Mouse (Mus musculus) heart, embryonic 10.5 days (tissue): Measurements from ENCODE around the gene Tmem200b. TPM values are rescaled to one million over a fixed set of nuclear protein-coding genes. Genes with fewer than 3 reads are reported as not detected.

ENCODE experiments used
- DNase-seq: peaks from one replicate; pipeline ENCODE4 v3.0.0-alpha.2; 2017; ENCODE audit warnings: low spot score
- H3K27ac ChIP-seq: fragments of 300-500 bp; sonication (generic); 2 replicates; pipeline ENCODE4 v1.5.1; 2016; ENCODE audit warnings: mild to moderate bottlenecking
- H3K27me3 ChIP-seq: fragments of 300-500 bp; sonication (generic); 2 replicates; pipeline ENCODE4 v1.6.1; 2016; ENCODE audit warnings: mild to moderate bottlenecking; ENCODE audit not compliant: poor library complexity, insufficient read depth, severe bottlenecking
- H3K36me3 ChIP-seq: fragments of 300-500 bp; sonication (generic); 2 replicates; pipeline ENCODE4 v1.6.1; 2016; ENCODE audit warnings: mild to moderate bottlenecking, moderate library complexity
- H3K4me1 ChIP-seq: fragments of 300-500 bp; sonication (generic); 2 replicates; pipeline ENCODE4 v1.6.1; 2016; ENCODE audit warnings: mild to moderate bottlenecking
- H3K4me3 ChIP-seq: fragments of 300-500 bp; sonication (generic); 2 replicates; pipeline ENCODE4 v1.5.1; 2016; ENCODE audit warnings: mild to moderate bottlenecking, moderate library complexity
- H3K9me3 ChIP-seq: fragments of 300-500 bp; sonication (generic); 2 replicates; pipeline ENCODE4 v1.6.1; 2016; ENCODE audit warnings: mild to moderate bottlenecking, moderate library complexity
- WGBS: fragments of 180-500 bp; shearing (Covaris S2); methylation state at CpG from one replicate; pipeline ENCODE4 v1.1.7; 2016; 5-methylcytosine and 5-hydroxymethylcytosine counted together
- polyA plus RNA-seq: library from polyadenylated mRNA; unstranded; fragments of >200 nt; fragmentation: Nextera tagmentation; extraction: Ambion mirVana; gene quantifications from 2 replicates; pipeline ENCODE4 v1.2.1, GENCODE M21; 2016

Tmem200b gene
- polyA plus RNA-seq, 1 experiment from 2014 or later, result 3.5 TPM

- Histone ChIP-seq H3K9me3 (no peaks in the 10 kb centered on the region), H3K4me3 (peak overlapping the region; percentile 51), H3K4me1 (peaks cover 72% of the 10 kb centered on the region), H3K27ac (peak overlapping the region; percentile 78), H3K27me3 (peaks cover 59% of the 10 kb centered on the region), H3K36me3 (no peaks in the 10 kb centered on the region)
- WGBS, result 2% methylated on average over 31 of the region's 31 CpGs
- DNase-seq, result no peak
Observed at GRCm38 (mm10) chr4:131914891-131915469, 6.6 kb upstream of the Tmem200b start.

- Histone ChIP-seq H3K9me3 (no peaks in the 10 kb centered on the region), H3K4me1 (peaks cover 72% of the 10 kb centered on the region), H3K4me3 (peak overlapping the region; percentile 51), H3K27ac (peak overlapping the region; percentile 78; the same call in 1 of the 2 replicates), H3K27me3 (peaks cover 67% of the 10 kb centered on the region), H3K36me3 (no peaks in the 10 kb centered on the region)
- WGBS, result 20% methylated on average over 13 of the region's 13 CpGs
- DNase-seq, result no peak
Observed at GRCm38 (mm10) chr4:131915821-131916328, 5.7 kb upstream of the Tmem200b start.

GRCm38 (mm10) chr4:131916425-131916824 is 5.1 kb upstream of the Tmem200b start:
- WGBS, result 5% methylated on average over 15 of the region's 15 CpGs
- peak; percentile 92 for DNase-seq
- H3K36me3 ChIP-seq, result no peaks in the 10 kb centered on the region; the same call in 1 of the 2 replicates
- H3K9me3 ChIP-seq, result no peaks in the 10 kb centered on the region
- peak overlapping the region; percentile 51; the same call in 1 of the 2 replicates for H3K4me3 ChIP-seq
- H3K27ac ChIP-seq, result peak overlapping the region; percentile 78; the same call in 1 of the 2 replicates
- peaks cover 72% of the 10 kb centered on the region for H3K27me3 ChIP-seq
- H3K4me1 ChIP-seq, result peaks cover 74% of the 10 kb centered on the region

GRCm38 (mm10) chr4:131917010-131917555 is 4.5 kb upstream of the Tmem200b start:
- peak overlapping the region; percentile 39; the same call in 1 of the 2 replicates for H3K27ac ChIP-seq
- no peak overlapping the region for H3K4me3 ChIP-seq
- DNase-seq, result no peak
- 71% methylated on average over 10 of the region's 10 CpGs for WGBS
- H3K4me1 ChIP-seq, result peaks cover 77% of the 10 kb centered on the region
- H3K9me3 ChIP-seq, result no peaks in the 10 kb centered on the region
- peaks cover 74% of the 10 kb centered on the region for H3K27me3 ChIP-seq
- H3K36me3 ChIP-seq, result peaks cover under 1% of the 10 kb centered on the region; the same call in 1 of the 2 replicates

- H3K36me3 ChIP-seq, result peaks cover 11% of the 10 kb centered on the region
- H3K9me3 ChIP-seq, result no peaks in the 10 kb centered on the region
- peaks cover 87% of the 10 kb centered on the region for H3K4me1 ChIP-seq
- H3K27me3 ChIP-seq, result peaks cover 74% of the 10 kb centered on the region
- peak overlapping the region; percentile 96 for H3K27ac ChIP-seq
- peak overlapping the region; percentile 76 for H3K4me3 ChIP-seq
- 52% methylated on average over 7 of the region's 7 CpGs for WGBS
- no peak for DNase-seq
Observed at GRCm38 (mm10) chr4:131918026-131918533, 3.5 kb upstream of the Tmem200b start.

- no peaks in the 10 kb centered on the region for H3K9me3 ChIP-seq
- H3K4me3 ChIP-seq, result peak overlapping the region; percentile 76
- peaks cover 91% of the 10 kb centered on the region for H3K4me1 ChIP-seq
- peaks cover 71% of the 10 kb centered on the region for H3K27me3 ChIP-seq
- H3K36me3 ChIP-seq, result peaks cover 12% of the 10 kb centered on the region
- H3K27ac ChIP-seq, result peak overlapping the region; percentile 96
- DNase-seq, result peak; percentile 94
- 2% methylated on average over 15 of the region's 15 CpGs for WGBS
Observed at GRCm38 (mm10) chr4:131918711-131919500, 2.7 kb upstream of the Tmem200b start.

- no peak for DNase-seq
- peaks cover 18% of the 10 kb centered on the region for H3K36me3 ChIP-seq
- no peaks in the 10 kb centered on the region for H3K9me3 ChIP-seq
- H3K27me3 ChIP-seq, result peaks cover 67% of the 10 kb centered on the region
- WGBS, result 10% methylated on average over 15 of the region's 15 CpGs
- peak overlapping the region; percentile 96 for H3K27ac ChIP-seq
- peaks cover 92% of the 10 kb centered on the region for H3K4me1 ChIP-seq
- H3K4me3 ChIP-seq, result peak overlapping the region; percentile 76
Observed at GRCm38 (mm10) chr4:131919506-131920140, 1.9 kb upstream of the Tmem200b start.

GRCm38 (mm10) chr4:131920141-131920594 is 1.4 kb upstream of the Tmem200b start:
- Histone ChIP-seq H3K4me3 (peak overlapping the region; percentile 76), H3K4me1 (peaks cover 93% of the 10 kb centered on the region), H3K27me3 (peaks cover 65% of the 10 kb centered on the region), H3K36me3 (peaks cover 23% of the 10 kb centered on the region), H3K9me3 (no peaks in the 10 kb centered on the region), H3K27ac (peak overlapping the region; percentile 96)
- no peak for DNase-seq
- WGBS, result under 1% methylated on average over 43 of the region's 51 CpGs

- peak; percentile 82 for DNase-seq
- WGBS, result under 1% methylated on average over 70 of the region's 76 CpGs
Observed at GRCm38 (mm10) chr4:131920595-131921351, 798 bp upstream of the Tmem200b start.

GRCm38 (mm10) chr4:131922404-131922803 is 833 bp downstream of the Tmem200b start:
- WGBS, result 54% methylated on average over 15 of the region's 15 CpGs
- H3K4me1 ChIP-seq, result peaks cover 93% of the 10 kb centered on the region
- no peaks in the 10 kb centered on the region for H3K9me3 ChIP-seq
- H3K36me3 ChIP-seq, result peaks cover 37% of the 10 kb centered on the region
- peak overlapping the region; percentile 76 for H3K4me3 ChIP-seq
- peaks cover 46% of the 10 kb centered on the region for H3K27me3 ChIP-seq
- DNase-seq, result no peak
- peak overlapping the region; percentile 96 for H3K27ac ChIP-seq

More at GRCm38 (mm10) chr4:131920595-131921351, 798 bp upstream of the Tmem200b start:
- Histone ChIP-seq H3K27ac (peak overlapping the region; percentile 96), H3K36me3 (peaks cover 28% of the 10 kb centered on the region), H3K4me1 (peaks cover 93% of the 10 kb centered on the region), H3K27me3 (peaks cover 59% of the 10 kb centered on the region), H3K4me3 (peak overlapping the region; percentile 76), H3K9me3 (no peaks in the 10 kb centered on the region)

- Histone ChIP-seq H3K4me3 (no peak overlapping the region), H3K27ac (no peak overlapping the region), H3K36me3 (peaks cover 53% of the 10 kb centered on the region), H3K27me3 (peaks cover 43% of the 10 kb centered on the region), H3K4me1 (peaks cover 88% of the 10 kb centered on the region), H3K9me3 (no peaks in the 10 kb centered on the region)
- DNase-seq, result no peak
- whole genome bisulfite sequencing, result 75% methylated on average over 6 of the region's 6 CpGs
Observed at GRCm38 (mm10) chr4:131924096-131924810, 2.7 kb downstream of the Tmem200b start.
